9 mouse cellular contexts compared by ENCODE assay signal in genomic region chr16:8810399-8811127, GRCm38 (mm10). TPM values are rescaled to one million over a fixed set of nuclear protein-coding genes. Genes with fewer than 3 reads are reported as not detected.
DNase-seq lines count a peak whose midpoint lies in the region; ATAC-seq and TF ChIP-seq lines count a peak whose summit lies in the region.
"Had no signal": no experiment of that assay in that cellular context is flagged by ENCODE, and none has a peak within 500 bp of the region (broad histone marks: within the 10 kb centered on the region; RNA-seq: fewer than 3 reads in every experiment).

No protein-coding gene starts in this region.

- ATAC-seq in frontal cortex, adult (ENCODE audit: low TSS enrichment) = peak; percentile 86
- ATAC-seq: CD4-positive, CD25-positive, alpha-beta regulatory T cell, adult 4 months had no signal

- no peak for TF ChIP-seq CTCF in embryonic fibroblast, embryonic 13.5 days (IDR thresholded peaks at IDR 0.05; ENCODE audit: borderline replicate concordance, insufficient read depth, low read length)

- no peak for DNase-seq in frontal cortex, postnatal 10 days (ENCODE audit: low spot score in 2 of 2)
- peak; percentile 81 for DNase-seq in spleen, adult 12 weeks (ENCODE audit: low spot score)
- no peak for DNase-seq in spleen, adult 18-20 months
- DNase-seq in spleen, postnatal 4 days (ENCODE audit: low spot score in 2 of 2) = peak; percentile 81 to 85
- no peak for DNase-seq in cerebellum, adult 9-11 months
- DNase-seq in cerebellum, adult 18-20 months = no peak

- TF ChIP-seq POLR2A in embryonic fibroblast, embryonic 13.5 days (IDR thresholded peaks at IDR 0.05; ENCODE audit: low read depth, low read length) = 0 out of 2 replicates have a peak, but pooled peaks have one; percentile 14

- peaks cover 7% of the 10 kb centered on the region; the same call in 1 of the 2 replicates for H3K4me1 ChIP-seq in embryonic fibroblast, embryonic 13.5 days (ENCODE audit: control insufficient read depth, insufficient read depth, low read length)

- H3K27ac ChIP-seq in embryonic fibroblast, embryonic 13.5 days (ENCODE audit: insufficient read depth, low read length) = peak overlapping the region; percentile 51

- no peak overlapping the region for H3K4me3 ChIP-seq in embryonic fibroblast, embryonic 13.5 days (ENCODE audit: insufficient read depth, low read length)

RNA-seq across cellular contexts. Expression of gene Usp7, which starts 18.5 kb away (rescaled TPM):
- 86.8 and 118 TPM in 2 replicates for polyA plus RNA-seq in embryonic fibroblast, embryonic 13.5 days (2011; ENCODE audit: insufficient read length, low read depth, missing spikeins)

RNA-seq across cellular contexts. Expression of gene 1810013L24Rik, which starts 19.3 kb away (rescaled TPM):
- 90.7 and 102 TPM in 2 replicates for polyA plus RNA-seq in embryonic fibroblast, embryonic 13.5 days (2011; ENCODE audit: insufficient read length, low read depth, missing spikeins)

Comparison
In these comparisons a context has a peak if more than half of its experiments do, and no peak if none do; other contexts are left out.
1. DNase-seq: peak in spleen, adult 12 weeks (single experiment) and spleen, postnatal 4 days (2 of 2); none in frontal cortex, postnatal 10 days (0 of 2), spleen, adult 18-20 months (0 of 2), cerebellum, adult 9-11 months (single experiment) and cerebellum, adult 18-20 months (0 of 2).